Mouse (Mus musculus) kidney, embryonic 16.5 days (tissue): ENCODE data around the gene Sash1. TPM values are rescaled to one million over a fixed set of nuclear protein-coding genes. Genes with fewer than 3 reads are reported as not detected.
"Not testable (repeated sequence)": the region's sequence is repeated elsewhere in the genome, so short reads cannot be mapped to it uniquely, and the experiment has no call there.

ENCODE experiments used
- ATAC-seq: fragments of 200-750 bp; cut with Nextera tagmentation; 2 replicates; pipeline ENCODE4 v1.8.0; 2017; ENCODE audit warnings: moderate TSS enrichment; ENCODE audit not compliant: low FRiP score, low TSS enrichment
- H3K27ac ChIP-seq: fragments of 300-500 bp; sonication (generic); 2 replicates; pipeline ENCODE4 v1.5.1; 2014; ENCODE audit warnings: low read length
- H3K27me3 ChIP-seq: fragments of 300-500 bp; sonication (generic); 2 replicates; pipeline ENCODE4 v1.6.1; 2014; ENCODE audit warnings: low read length, control low read depth, mixed read lengths; ENCODE audit not compliant: insufficient read depth
- H3K36me3 ChIP-seq: fragments of 300-500 bp; sonication (generic); 2 replicates; pipeline ENCODE4 v1.6.1; 2014; ENCODE audit warnings: low read length, control low read depth, mixed read lengths; ENCODE audit not compliant: insufficient read depth
- H3K4me1 ChIP-seq: fragments of 300-500 bp; sonication (generic); 2 replicates; pipeline ENCODE4 v1.6.1; 2014; ENCODE audit warnings: low read length, control low read depth, mixed read lengths; ENCODE audit not compliant: insufficient read depth
- H3K4me2 ChIP-seq: fragments of 300-500 bp; sonication (generic); replicated peaks from 2 replicates; pipeline ENCODE4 v1.6.1; 2014; ENCODE audit warnings: low read depth, low read length
- H3K4me3 ChIP-seq: fragments of 300-500 bp; sonication (generic); 2 replicates; pipeline ENCODE4 v1.5.1; 2014; ENCODE audit warnings: mild to moderate bottlenecking, low read length
- H3K9ac ChIP-seq: fragments of 300-500 bp; sonication (generic); replicated peaks from 2 replicates; pipeline ENCODE4 v1.6.1; 2014; ENCODE audit warnings: low read length
- H3K9me3 ChIP-seq: fragments of 300-500 bp; sonication (generic); 2 replicates; pipeline ENCODE4 v1.6.1; 2016; ENCODE audit warnings: low read length, control low read depth
- WGBS: fragments of 180-500 bp; shearing (Covaris S2); extraction: QIAGEN DNeasy Blood & Tissue Kit; methylation state at CpG from one replicate; pipeline ENCODE4 v1.1.7; 2014; 5-methylcytosine and 5-hydroxymethylcytosine counted together
- polyA plus RNA-seq: library from polyadenylated mRNA; unstranded; fragments of >200 nt; fragmentation: Nextera tagmentation; extraction: Ambion mirVana; gene quantifications from 2 replicates; pipeline ENCODE4 v1.2.1, GENCODE M21; 2015

Gene Sash1
- polyA plus RNA-seq, 1 experiment from 2014 or later = 3.1 TPM

- no peak overlapping the region for H3K4me3 ChIP-seq
- H3K36me3 ChIP-seq = peaks cover 54% of the 10 kb centered on the region
- H3K9ac ChIP-seq = no peak overlapping the region
- 93% methylated on average over 34 of the region's 34 CpGs for WGBS
- H3K9me3 ChIP-seq = no peaks in the 10 kb centered on the region
- H3K27me3 ChIP-seq = no peaks in the 10 kb centered on the region
- peak; percentile 19; the same call in 1 of the 2 replicates for ATAC-seq
- no peak overlapping the region for H3K4me2 ChIP-seq
- H3K27ac ChIP-seq = no peak overlapping the region
- no peaks in the 10 kb centered on the region for H3K4me1 ChIP-seq
Observed at GRCm38 (mm10) chr10:8729387-8730337, 156.2 kb downstream of the Sash1 start.

DNA sequence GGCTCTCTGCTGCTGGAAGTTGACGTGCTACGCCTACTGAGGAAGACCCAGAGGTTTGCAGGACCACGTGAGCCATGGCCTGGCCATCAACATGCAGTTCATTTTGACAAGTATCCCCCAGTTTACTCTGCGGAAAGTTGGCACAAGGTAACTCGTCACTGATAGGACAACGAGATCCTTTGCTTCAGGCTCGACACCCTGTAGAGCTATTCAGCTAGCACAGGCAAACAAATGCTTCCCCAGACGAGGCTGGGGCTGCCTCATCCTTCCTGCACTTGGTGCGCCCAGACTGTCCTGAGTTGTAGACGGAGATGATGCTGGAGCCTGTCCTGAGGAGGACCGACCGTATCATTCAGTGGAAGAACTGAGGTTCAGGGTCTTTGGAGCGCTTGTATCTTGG is 166.5 kb downstream of the Sash1 start:
- H3K4me2 ChIP-seq = no peak overlapping the region
- no peak overlapping the region for H3K27ac ChIP-seq
- peaks cover 12% of the 10 kb centered on the region for H3K36me3 ChIP-seq
- H3K9me3 ChIP-seq = no peaks in the 10 kb centered on the region
- no peaks in the 10 kb centered on the region for H3K27me3 ChIP-seq
- H3K4me3 ChIP-seq = no peak overlapping the region
- WGBS = 72% methylated on average over 13 of the region's 13 CpGs
- no peak overlapping the region for H3K9ac ChIP-seq
- ATAC-seq = no peak
- H3K4me1 ChIP-seq = no peaks in the 10 kb centered on the region

DNA sequence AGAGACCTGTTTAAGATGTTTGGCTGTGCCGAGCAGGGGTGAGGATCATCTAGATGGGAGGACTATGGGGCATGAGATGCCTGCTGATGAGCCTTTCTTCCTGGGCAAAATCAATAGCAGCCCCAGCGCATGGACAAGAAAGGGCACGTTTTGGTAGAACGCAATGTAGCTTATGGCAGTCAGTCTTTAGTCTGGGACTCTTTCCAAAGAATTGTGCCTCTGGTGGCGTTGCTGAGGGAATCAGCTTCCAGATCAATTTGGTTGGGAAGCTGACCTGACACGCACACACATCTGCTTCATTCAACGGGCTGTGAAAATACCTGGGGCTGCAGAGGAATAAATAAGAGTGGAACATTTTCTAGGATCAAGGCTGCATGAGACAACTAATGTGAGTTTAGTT is 167.0 kb downstream of the Sash1 start:
- ATAC-seq = no peak
- no peaks in the 10 kb centered on the region for H3K4me1 ChIP-seq
- H3K4me2 ChIP-seq = no peak overlapping the region
- no peak overlapping the region for H3K27ac ChIP-seq
- H3K9me3 ChIP-seq = no peaks in the 10 kb centered on the region
- no peak overlapping the region for H3K9ac ChIP-seq
- no peak overlapping the region for H3K4me3 ChIP-seq
- 85% methylated on average over 7 of the region's 7 CpGs for WGBS
- H3K27me3 ChIP-seq = no peaks in the 10 kb centered on the region
- peaks cover 11% of the 10 kb centered on the region for H3K36me3 ChIP-seq

DNA sequence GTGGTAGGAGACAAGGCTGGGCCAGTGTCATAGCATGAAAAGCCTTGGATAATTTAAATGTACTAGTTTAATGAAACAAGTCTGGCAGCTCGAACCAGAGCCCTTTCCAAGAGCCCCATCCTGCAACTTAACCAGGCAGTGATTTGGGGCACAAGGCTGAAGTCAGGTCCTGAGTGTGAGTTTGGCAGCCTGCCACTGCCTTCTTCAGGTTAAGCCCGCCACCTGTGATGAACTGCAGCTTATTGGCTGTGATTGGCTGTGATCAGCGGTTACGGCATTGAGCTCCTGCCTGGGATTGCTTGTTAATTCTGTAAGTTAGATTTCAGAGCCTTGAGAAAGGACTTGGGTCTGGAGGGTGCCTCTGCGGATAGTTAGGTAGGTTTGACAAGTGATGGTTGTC is 168.7 kb downstream of the Sash1 start:
- H3K36me3 ChIP-seq = peaks cover 3% of the 10 kb centered on the region; the same call in 1 of the 2 replicates
- H3K4me3 ChIP-seq = no peak overlapping the region
- no peaks in the 10 kb centered on the region for H3K4me1 ChIP-seq
- H3K4me2 ChIP-seq = no peak overlapping the region
- no peak overlapping the region for H3K27ac ChIP-seq
- ATAC-seq = no peak
- no peak overlapping the region for H3K9ac ChIP-seq
- 86% methylated on average over 5 of the region's 5 CpGs for WGBS
- no peaks in the 10 kb centered on the region for H3K27me3 ChIP-seq
- H3K9me3 ChIP-seq = no peaks in the 10 kb centered on the region

- Histone ChIP-seq H3K4me1 (no peaks in the 10 kb centered on the region), H3K9me3 (no peaks in the 10 kb centered on the region), H3K27ac (no peak overlapping the region), H3K4me3 (no peak overlapping the region), H3K36me3 (no peaks in the 10 kb centered on the region), H3K27me3 (no peaks in the 10 kb centered on the region), H3K9ac (no peak overlapping the region), H3K4me2 (peak overlapping the region; percentile 24; the same call in 1 of the 2 replicates)
- peak; percentile 69; the same call in 1 of the 2 replicates for ATAC-seq
- WGBS = 18% methylated on average over 12 of the region's 12 CpGs
Observed at GRCm38 (mm10) chr10:8715679-8716284, 170.1 kb downstream of the Sash1 start.

- not testable (repeated sequence) for H3K4me3 ChIP-seq, H3K9ac ChIP-seq, H3K27me3 ChIP-seq, H3K4me1 ChIP-seq, H3K36me3 ChIP-seq, H3K9me3 ChIP-seq, H3K27ac ChIP-seq, H3K4me2 ChIP-seq, ATAC-seq
- WGBS = 92% methylated on average over 1 of the region's 1 CpGs
Observed at GRCm38 (mm10) chr10:8696636-8697035, 189.2 kb downstream of the Sash1 start.

GRCm38 (mm10) chr10:8693996-8694500 is 191.8 kb downstream of the Sash1 start:
- no peak for ATAC-seq
- no peak overlapping the region for H3K9ac ChIP-seq
- H3K4me2 ChIP-seq = no peak overlapping the region
- no peaks in the 10 kb centered on the region for H3K36me3 ChIP-seq
- no peaks in the 10 kb centered on the region for H3K9me3 ChIP-seq
- no peak overlapping the region for H3K4me3 ChIP-seq
- H3K4me1 ChIP-seq = no peaks in the 10 kb centered on the region
- H3K27me3 ChIP-seq = no peaks in the 10 kb centered on the region
- no peak overlapping the region for H3K27ac ChIP-seq
- WGBS = 93% methylated on average over 7 of the region's 7 CpGs

DNA sequence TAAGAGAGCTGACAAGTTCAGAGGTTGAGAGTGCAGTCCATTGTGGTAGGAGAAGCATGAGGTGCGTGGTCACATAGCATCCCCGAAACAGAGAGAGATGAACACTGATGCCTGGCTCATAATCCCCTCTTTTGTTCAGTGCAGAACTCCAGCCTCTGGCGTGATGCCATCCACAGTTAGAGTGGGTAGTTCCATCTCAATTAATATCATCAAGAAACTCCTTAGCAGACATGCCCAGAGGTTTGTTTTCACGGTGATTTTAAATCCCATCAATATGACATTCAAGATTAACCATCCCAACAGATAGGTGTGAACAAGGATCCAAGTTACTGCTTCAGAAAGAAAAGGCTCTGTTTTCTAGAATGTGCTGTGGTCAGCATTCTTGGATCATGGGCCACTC is 192.3 kb downstream of the Sash1 start:
- no peaks in the 10 kb centered on the region for H3K4me1 ChIP-seq
- ATAC-seq = no peak
- H3K9ac ChIP-seq = no peak overlapping the region
- no peaks in the 10 kb centered on the region for H3K27me3 ChIP-seq
- WGBS = 88% methylated on average over 4 of the region's 4 CpGs
- H3K4me2 ChIP-seq = no peak overlapping the region
- H3K9me3 ChIP-seq = no peaks in the 10 kb centered on the region
- no peak overlapping the region for H3K4me3 ChIP-seq
- no peak overlapping the region for H3K27ac ChIP-seq
- no peaks in the 10 kb centered on the region for H3K36me3 ChIP-seq

DNA sequence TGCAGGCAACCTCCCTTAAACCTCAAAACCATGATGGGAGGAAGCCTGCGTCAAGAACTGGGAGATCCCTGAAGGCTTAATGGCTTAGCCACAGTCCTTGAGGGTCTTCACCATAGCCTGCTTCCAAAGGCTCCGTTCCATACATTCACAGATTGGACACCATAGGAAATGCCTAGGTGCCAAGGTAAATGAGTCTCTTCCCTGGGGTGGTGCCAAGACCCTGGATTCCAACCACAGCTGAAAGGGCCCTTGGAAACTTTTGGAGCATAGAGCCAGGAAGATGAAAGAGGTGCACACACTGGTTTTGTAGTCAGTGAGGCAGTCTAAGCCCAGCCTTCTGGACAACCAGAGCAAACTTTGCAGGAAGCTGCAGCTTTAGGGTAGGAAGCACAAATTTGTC is 193.3 kb downstream of the Sash1 start:
- no peak for ATAC-seq
- Histone ChIP-seq H3K27ac (no peak overlapping the region), H3K27me3 (no peaks in the 10 kb centered on the region), H3K4me2 (no peak overlapping the region), H3K36me3 (no peaks in the 10 kb centered on the region), H3K4me1 (no peaks in the 10 kb centered on the region), H3K4me3 (no peak overlapping the region), H3K9me3 (no peaks in the 10 kb centered on the region), H3K9ac (no peak overlapping the region)
- WGBS = 95% methylated on average over 2 of the region's 2 CpGs

DNA sequence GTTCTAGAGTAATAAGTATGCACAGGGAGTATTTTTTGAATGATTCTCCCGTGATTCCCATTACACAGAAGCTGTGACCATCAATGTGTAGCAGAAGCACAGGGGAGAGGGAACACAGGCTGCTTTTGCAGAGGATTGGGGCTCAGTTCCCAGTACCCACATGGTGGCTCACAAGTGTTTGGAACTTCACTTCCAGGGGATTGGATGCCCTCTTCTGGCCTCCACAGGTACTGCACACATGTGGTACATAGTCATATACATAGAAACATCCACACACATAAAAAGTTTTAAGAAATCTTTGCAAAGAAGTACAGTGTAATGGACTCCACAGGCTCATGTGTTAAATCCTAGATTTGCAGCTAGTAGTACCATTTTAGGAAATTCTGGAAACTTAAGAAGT is 199.7 kb downstream of the Sash1 start:
- H3K27me3 ChIP-seq = no peaks in the 10 kb centered on the region
- H3K4me2 ChIP-seq = no peak overlapping the region
- no peak overlapping the region for H3K27ac ChIP-seq
- 90% methylated on average over 1 of the region's 1 CpGs for WGBS
- H3K4me3 ChIP-seq = no peak overlapping the region
- H3K4me1 ChIP-seq = no peaks in the 10 kb centered on the region
- no peaks in the 10 kb centered on the region for H3K9me3 ChIP-seq
- H3K36me3 ChIP-seq = no peaks in the 10 kb centered on the region
- ATAC-seq = no peak
- H3K9ac ChIP-seq = no peak overlapping the region
